Comparison of ENCODE assay signal across 8 mouse cellular contexts in the genomic region with DNA sequence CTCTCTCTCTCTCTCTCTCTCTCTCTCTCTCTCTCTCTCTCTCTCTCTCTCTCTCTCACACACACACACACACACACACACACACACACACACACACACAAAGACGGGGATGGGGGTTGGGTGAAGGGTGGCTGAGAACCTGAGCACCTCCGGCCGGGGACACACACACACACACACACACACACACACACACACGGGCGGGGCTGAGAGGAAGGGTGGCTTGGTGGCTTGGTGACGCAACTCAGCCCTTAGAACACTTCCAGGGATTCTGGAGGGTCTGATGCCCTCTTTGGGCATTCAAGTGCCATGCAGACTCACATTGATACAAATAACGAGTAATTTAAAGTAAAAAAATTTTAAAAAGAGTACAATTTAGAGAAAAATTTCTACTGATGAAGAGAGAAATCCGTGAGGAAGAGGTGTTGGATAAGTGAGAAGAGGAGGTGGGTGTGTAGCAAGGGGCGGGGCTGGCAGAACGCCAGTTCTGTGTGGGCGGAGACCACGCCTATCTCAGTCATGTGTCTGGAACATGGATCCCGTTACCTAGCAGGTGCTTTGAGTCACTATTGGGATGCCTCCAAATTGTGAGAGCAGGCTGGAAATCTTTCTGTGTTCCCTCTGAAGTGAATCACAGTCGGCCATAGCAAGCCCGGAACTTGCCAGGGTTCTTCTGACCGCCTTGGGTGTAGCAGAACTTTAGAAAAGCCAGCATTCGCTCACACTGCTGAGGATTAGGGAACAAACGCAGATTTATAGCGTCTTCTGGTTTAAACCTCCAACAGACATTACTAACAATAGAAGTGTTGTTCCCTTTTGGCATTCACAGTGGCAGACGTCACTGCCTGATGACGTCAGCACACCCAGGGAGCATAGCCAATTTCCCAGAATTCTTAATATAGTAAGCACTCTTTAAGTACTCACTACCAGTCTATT. TPM values are rescaled to one million over a fixed set of nuclear protein-coding genes. Genes with fewer than 3 reads are reported as not detected.
DNase-seq lines count a peak whose midpoint lies in the region; ATAC-seq lines count a peak whose summit lies in the region.

No protein-coding gene starts in this region.

- no peaks in the 10 kb centered on the region for H3K27me3 ChIP-seq in hindbrain, embryonic 10.5 days (ENCODE audit: insufficient read depth, poor library complexity, severe bottlenecking)
- H3K27me3 ChIP-seq in lung, embryonic 15.5 days = no peaks in the 10 kb centered on the region

- no peaks in the 10 kb centered on the region for H3K36me3 ChIP-seq in hindbrain, embryonic 10.5 days
- H3K36me3 ChIP-seq in lung, embryonic 15.5 days = no peaks in the 10 kb centered on the region

- H3K9me3 ChIP-seq in hindbrain, embryonic 10.5 days = 0 out of 2 replicates have a peak, but pooled peaks cover 2% of the 10 kb centered on the region
- no peaks in the 10 kb centered on the region for H3K9me3 ChIP-seq in lung, embryonic 15.5 days

- no peak overlapping the region for H3K9ac ChIP-seq in lung, embryonic 15.5 days

- H3K4me2 ChIP-seq in lung, embryonic 15.5 days = peak overlapping the region; percentile 52

- peak overlapping the region; percentile 23; the same call in 1 of the 2 replicates for H3K4me3 ChIP-seq in hindbrain, embryonic 10.5 days
- peak overlapping the region; percentile 17; the same call in 1 of the 2 replicates for H3K4me3 ChIP-seq in lung, embryonic 15.5 days

- peak; percentile 95 for DNase-seq in Muller cell, postnatal 12 days (ENCODE audit: inconsistent ontology term)
- peak; percentile 62 for DNase-seq in cerebellum, adult 11-12 months
- peak; percentile 63 to 71 for DNase-seq in frontal cortex, postnatal 10 days (ENCODE audit: low spot score in 2 of 2)
- DNase-seq in hindbrain, embryonic 10.5 days (ENCODE audit: low spot score) = no peak
- DNase-seq in layer of hippocampus, adult 9-10 months (ENCODE audit: low spot score) = peak; percentile 62
- DNase-seq in ovary, postnatal 36 days (ENCODE audit: low spot score) = peak; percentile 66
- peak; percentile 54 for DNase-seq in yolk sac, embryonic 10.5 days (ENCODE audit: low spot score)

- ATAC-seq in lung, embryonic 15.5 days (ENCODE audit: borderline replicate concordance, extremely low read depth, low FRiP score, low TSS enrichment) = no peak

- 28% methylated on average over 21 of the region's 21 CpGs for WGBS in hindbrain, embryonic 10.5 days
- 14% methylated on average over 20 of the region's 21 CpGs for WGBS in lung, embryonic 15.5 days

- H3K27ac ChIP-seq in hindbrain, embryonic 10.5 days = no peak overlapping the region
- peak overlapping the region; percentile 77 for H3K27ac ChIP-seq in lung, embryonic 15.5 days

- 0 out of 2 replicates have a peak, but pooled peaks cover 4% of the 10 kb centered on the region for H3K4me1 ChIP-seq in hindbrain, embryonic 10.5 days (replicated peaks)
- H3K4me1 ChIP-seq in lung, embryonic 15.5 days = peaks cover 37% of the 10 kb centered on the region

RNA-seq across cellular contexts. Expression of gene Pvr, which starts 12.2 kb away (rescaled TPM):
- 4.4 and 5.4 TPM in 2 replicates for polyA plus RNA-seq in hindbrain, embryonic 10.5 days (2016; fragmentation: Nextera tagmentation; extraction: Ambion mirVana)
- 19.0 and 22.5 TPM in 2 replicates for polyA plus RNA-seq in lung, embryonic 15.5 days (2015; fragmentation: Nextera tagmentation; extraction: Ambion mirVana)

RNA-seq across cellular contexts. Expression of gene Igsf23, which starts 17.4 kb away (rescaled TPM):
- polyA plus RNA-seq in hindbrain, embryonic 10.5 days (2016; fragmentation: Nextera tagmentation; extraction: Ambion mirVana) = 0.21 and 0.41 TPM in 2 replicates
- polyA plus RNA-seq in lung, embryonic 15.5 days (2015; fragmentation: Nextera tagmentation; extraction: Ambion mirVana) = 1.4 and 2.0 TPM in 2 replicates

RNA-seq across cellular contexts. Expression of gene Ceacam20, which starts 32.1 kb away (rescaled TPM):
- not detected in 2 replicates for polyA plus RNA-seq in hindbrain, embryonic 10.5 days (2016; fragmentation: Nextera tagmentation; extraction: Ambion mirVana)
- not detected in 2 replicates for polyA plus RNA-seq in lung, embryonic 15.5 days (2015; fragmentation: Nextera tagmentation; extraction: Ambion mirVana)

RNA-seq across cellular contexts. Expression of gene Ceacam19, which starts 45.4 kb away (rescaled TPM):
- polyA plus RNA-seq in hindbrain, embryonic 10.5 days (2016; fragmentation: Nextera tagmentation; extraction: Ambion mirVana) = not detected in 2 replicates
- polyA plus RNA-seq in lung, embryonic 15.5 days (2015; fragmentation: Nextera tagmentation; extraction: Ambion mirVana) = not detected in 2 replicates

RNA-seq across cellular contexts. Expression of gene Nlrp9b, which starts 58.1 kb away (rescaled TPM):
- not detected in 2 replicates for polyA plus RNA-seq in hindbrain, embryonic 10.5 days (2016; fragmentation: Nextera tagmentation; extraction: Ambion mirVana)
- not detected in 2 replicates for polyA plus RNA-seq in lung, embryonic 15.5 days (2015; fragmentation: Nextera tagmentation; extraction: Ambion mirVana)
